Mouse (Mus musculus) left cerebral cortex, adult 11 months (tissue): ENCODE measurements around the gene Slit3.

Source experiments
- DNase-seq: peaks from one replicate; pipeline ENCODE4 v3.0.0; 2022; ENCODE audit warnings: low spot score

Slit3 gene

GRCm38 (mm10) chr11:35406522-35406921, 285.5 kb downstream of the Slit3 start:
- no peak for DNase-seq

DNA sequence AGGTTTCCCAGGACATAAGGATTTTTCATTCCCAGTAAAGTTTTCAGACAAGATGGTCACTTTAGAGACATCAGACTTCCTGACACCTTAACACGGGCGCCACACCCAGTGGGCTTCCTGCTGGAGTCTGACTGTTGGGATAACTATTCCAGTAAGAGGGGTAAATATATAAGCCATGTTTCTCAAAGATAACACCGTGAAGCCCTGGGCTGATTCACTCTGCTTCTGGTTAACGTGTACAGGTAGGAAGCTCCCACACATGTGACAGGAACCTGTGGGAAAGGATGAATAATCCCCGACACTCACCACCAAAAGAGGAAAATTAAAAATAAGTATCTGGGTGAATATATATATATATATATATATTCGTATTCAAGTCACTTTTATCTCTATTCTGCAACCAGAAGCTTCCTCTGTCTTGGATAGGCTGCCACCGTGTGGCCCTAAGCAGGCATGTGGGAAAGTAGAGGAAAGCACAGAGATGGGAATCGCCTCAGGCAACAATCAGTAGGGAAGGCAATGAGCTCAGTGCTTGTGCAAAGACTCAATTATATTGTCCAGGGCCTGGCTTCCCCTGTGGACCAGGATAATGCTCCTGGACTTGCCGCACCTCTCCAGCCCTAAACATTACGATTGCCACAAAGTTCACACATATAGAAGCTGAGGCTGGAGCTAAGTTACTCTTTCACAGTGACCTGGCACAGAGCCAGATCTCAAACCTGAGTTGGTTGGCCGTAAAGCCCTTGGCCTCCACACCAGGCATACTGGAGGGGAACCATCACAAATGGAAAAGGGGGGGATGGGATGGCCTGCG, 286.5 kb downstream of the Slit3 start:
- DNase-seq = peak; percentile 78

DNA sequence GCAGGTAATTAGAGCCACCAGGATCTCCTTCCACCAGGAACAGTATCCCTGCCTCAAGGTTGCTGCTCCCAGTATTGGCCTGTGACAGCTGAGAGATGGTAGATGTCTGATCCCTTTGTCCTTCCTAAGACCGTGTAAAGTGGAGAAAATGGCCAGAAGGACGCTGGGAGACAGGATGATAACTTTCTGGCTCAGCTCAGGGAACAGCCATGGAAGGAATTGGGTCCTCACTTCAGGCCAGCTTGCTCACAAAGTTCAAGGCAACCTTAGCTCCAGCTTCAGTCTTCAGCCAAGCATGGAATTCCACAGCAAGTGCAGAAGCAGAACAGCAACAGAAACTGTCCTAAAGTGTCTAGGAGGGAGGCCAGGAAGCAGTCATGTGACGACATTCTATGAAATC, 289.4 kb downstream of the Slit3 start:
- no peak for DNase-seq

GRCm38 (mm10) chr11:35415768-35416401, 294.9 kb downstream of the Slit3 start:
- no peak for DNase-seq

DNA sequence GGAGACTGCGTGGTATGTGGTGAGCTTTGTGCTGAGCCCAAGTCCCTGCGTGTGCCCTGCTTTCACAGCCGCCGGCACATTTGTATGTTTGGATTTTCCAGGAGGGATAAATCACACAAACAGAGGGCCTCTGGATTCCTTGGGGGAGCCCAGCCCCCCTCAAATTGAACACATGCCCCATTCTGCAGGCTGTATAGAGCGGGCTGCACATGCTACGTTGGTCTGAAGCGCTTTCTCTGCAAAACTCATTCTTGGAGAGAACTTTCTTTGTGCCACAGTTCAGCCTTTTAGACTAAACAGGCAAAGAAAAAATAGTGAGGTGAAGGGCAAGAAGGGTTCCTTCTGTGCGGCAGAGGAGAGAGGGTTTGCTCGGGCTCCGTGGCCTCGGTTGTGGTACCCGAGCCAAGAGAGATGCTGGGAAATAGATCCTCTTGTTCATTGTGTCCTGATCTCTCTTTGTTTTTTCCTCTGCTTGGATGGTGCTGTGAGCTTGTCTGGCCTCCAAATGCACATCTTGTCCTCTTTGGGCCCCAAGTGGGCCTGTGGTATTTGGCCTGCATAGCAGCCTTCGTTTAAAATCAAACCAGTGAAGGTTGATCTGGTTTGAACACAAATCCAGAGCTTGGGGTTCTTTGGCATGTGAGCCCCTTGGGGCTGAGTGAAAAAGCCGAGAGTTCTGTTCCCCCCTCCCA, 295.5 kb downstream of the Slit3 start:
- DNase-seq = no peak

GRCm38 (mm10) chr11:35417911-35418552, 297.0 kb downstream of the Slit3 start:
- DNase-seq = no peak

DNA sequence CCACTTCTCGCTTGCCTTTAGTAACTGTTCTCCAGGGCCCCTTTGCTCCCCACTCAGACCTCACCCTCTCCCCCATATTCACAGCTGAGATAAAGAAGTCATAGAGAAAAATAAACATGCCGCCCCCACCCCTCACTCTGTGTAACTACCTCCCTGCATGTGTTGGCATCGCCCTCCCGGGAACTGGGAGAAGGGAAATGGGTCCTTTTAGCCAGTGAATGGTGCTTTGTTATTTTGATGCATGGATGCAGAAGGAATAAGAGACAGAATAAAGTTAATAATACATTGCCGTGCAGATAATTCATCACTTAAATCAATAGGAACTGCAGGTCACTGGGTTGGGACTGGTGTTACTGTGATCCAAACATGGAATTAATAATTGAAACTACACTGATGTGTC, 298.0 kb downstream of the Slit3 start:
- DNase-seq = no peak

- DNase-seq = no peak
Observed at GRCm38 (mm10) chr11:35421728-35422127, 300.7 kb downstream of the Slit3 start.

DNA sequence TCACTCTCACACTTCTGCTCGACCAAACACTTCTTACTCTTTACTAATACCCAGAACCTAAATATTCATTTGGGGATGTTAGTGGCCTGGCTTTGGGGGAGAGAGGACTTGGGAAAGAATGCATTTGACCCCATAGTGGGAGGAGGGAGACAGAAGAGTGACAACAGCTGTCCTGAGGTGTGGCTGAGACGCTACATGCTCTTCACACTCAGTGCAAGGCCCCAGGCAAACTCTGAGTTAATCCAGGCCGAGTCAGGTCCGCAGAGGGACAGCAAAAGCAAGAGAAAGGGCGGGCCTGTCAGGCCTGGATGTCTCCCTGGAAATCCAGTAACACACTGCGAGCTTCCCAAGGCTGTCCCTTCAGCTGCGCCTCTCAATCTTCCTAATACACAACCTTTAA, 307.0 kb downstream of the Slit3 start:
- no peak for DNase-seq

GRCm38 (mm10) chr11:35431130-35431529, 310.1 kb downstream of the Slit3 start:
- no peak for DNase-seq

DNA sequence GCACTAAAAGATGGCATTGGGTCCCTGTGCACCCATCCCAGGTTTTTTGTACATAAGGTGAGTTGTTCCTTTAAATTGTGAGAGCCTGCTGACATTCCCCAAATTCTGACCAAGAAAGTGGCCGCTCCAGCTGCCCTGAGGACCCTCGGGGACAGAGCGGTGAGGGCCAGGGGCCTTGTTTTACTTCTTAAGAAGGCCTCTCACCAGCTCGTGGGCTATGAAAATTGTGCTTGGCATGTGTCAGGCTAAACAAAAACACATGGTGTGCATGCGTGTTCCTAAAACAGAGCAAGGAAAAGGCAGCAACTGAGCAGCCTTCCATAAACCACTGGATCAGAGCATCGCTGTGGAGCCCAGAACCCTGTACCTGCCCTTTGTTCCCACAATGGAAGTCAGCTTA, 316.5 kb downstream of the Slit3 start:
- no peak for DNase-seq

DNA sequence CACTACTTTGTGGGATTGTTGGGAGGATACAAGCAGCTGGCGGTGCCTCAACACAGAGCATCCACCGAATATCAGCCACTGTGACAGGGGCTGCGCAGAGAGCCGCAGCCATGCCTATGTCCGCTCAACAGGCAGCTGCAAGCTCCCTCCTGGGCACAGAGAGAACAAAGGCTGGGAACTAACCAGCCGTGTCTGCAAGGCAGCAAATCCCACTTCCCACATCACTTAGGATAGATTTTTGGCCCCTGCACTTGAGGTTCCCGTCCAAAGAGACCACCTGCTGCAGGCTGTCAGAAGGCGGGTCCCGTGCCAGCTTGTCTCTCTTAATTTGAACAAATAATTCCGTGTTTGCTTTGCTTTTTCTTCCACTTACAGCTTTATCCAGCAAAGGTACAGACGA, 319.2 kb downstream of the Slit3 start:
- DNase-seq = no peak

DNA sequence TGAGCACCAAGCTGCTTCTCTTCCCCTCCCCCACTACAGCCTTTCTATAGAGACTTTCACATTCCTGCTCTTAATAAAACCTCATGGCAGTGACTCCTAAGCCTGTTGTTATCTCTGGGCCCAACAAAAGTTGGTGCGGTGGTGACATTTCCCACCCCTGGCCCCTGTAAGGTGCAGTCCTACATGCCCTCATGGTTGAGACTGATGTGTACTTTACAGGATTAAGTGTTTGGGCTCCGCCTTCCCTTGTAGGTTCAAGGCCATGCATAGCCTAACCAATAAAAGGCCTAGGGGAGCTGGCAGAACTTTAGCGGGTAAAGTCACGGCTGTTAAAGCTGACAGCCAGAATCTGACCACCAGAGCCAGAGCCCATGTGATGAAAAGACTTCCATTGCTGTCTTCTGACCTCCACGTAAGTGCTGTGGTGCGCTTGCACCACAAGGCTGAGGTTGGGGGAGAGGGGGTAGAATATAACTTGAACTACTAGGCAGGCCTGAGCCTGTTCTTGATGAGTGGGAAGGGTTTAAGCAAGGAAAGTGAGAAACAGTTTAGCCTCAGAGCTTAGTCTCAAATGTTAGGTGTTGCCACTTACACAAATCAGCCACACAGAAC, 323.6 kb downstream of the Slit3 start:
- no peak for DNase-seq

DNA sequence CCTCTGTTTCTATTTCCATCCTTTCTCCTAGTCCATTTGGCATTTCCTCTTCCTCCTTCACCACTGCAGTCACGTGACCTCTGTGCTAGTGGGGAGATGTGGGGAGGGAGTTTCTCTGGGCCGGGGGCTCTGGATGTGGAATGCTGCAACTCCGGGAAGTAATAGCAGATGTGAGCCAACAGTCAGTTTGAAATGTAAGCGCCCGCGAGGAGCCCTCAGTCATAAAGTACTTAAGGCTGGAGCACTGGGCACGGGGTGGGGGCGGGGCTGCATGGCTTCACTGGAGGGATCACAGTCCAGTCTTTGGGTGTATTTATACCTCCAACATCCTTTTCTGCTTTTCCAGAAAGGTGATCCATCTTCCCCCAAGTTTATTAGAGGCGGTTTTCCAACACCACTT, 326.9 kb downstream of the Slit3 start:
- no peak for DNase-seq

DNA sequence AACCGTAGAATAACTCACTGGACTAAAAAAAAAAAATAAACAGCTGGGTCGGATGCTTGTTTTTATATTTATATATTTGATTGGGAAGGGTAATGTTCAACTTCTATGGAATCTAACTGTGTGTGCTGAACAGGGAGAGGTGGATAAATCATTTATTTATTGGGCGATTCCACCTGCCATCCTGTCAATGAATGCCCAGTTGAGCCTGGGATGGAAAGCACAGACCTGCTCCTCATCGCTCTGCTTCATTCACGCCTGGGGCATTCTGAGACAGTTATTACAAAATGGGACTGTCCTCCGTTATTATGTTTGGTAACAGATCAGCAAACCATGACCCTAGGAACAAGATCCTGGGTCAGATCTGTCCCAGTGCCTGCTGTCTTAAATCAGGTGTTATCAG, 328.2 kb downstream of the Slit3 start:
- DNase-seq = no peak

DNA sequence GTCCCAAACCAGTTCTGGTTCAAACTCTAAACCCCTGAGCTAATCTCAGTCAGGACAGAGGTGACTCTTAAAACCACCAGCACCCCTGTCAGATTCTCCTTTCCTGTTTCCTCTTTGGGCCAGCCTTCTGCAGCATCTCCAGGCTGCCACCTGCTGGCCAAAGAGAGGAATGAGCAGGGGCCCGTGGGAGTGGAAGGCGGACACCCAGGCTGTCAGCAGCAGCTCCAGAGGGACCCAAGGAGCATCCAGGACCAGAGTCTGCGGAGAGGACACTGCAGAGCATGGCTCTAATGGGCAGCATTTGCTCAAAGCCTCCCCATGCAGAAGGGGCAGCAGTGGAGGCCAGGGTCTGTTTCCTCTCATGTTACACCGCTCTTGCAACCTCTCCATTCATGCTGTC, 330.6 kb downstream of the Slit3 start:
- peak; percentile 59 for DNase-seq

GRCm38 (mm10) chr11:35452413-35452812, 331.4 kb downstream of the Slit3 start:
- no peak for DNase-seq

GRCm38 (mm10) chr11:35454191-35454725, 333.2 kb downstream of the Slit3 start:
- DNase-seq = no peak

DNA sequence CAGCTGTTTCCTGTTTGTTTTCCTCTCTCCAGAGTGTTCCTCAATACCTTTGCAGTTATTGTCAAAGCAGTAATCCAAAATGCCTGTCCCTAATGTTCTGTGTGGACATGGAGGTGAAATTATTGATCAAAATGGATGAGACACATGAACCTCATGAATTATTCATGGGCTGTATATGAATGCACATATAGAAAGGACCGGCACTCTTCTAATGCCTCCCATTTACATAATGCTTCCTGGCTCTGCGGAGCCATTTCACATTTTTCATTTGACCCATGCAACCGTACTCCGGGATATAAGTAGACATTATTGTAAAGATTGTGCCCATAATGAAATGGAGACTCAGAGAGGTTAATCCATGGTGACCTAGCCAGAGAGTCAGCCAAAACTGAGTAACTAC, 333.8 kb downstream of the Slit3 start:
- no peak for DNase-seq

DNA sequence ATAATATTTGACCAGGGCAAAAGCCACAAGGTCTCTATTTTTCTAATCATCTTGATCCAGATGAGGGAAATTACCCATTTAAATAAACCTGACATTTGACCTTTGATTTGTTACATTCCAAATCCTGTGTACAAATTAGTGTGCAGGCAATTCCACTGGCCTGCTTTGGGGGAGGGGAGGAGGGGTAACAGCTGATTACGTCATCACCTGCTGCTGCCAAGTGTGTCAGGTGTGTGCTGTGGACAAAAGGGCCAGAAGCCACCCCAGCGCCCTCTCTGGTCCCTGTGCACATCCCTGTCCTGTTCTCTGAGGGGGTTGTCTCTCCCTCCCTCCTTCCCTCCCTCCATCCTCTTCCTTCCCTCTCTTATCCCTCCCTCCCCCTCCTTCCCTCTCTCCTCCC, 337.0 kb downstream of the Slit3 start:
- no peak for DNase-seq

DNA sequence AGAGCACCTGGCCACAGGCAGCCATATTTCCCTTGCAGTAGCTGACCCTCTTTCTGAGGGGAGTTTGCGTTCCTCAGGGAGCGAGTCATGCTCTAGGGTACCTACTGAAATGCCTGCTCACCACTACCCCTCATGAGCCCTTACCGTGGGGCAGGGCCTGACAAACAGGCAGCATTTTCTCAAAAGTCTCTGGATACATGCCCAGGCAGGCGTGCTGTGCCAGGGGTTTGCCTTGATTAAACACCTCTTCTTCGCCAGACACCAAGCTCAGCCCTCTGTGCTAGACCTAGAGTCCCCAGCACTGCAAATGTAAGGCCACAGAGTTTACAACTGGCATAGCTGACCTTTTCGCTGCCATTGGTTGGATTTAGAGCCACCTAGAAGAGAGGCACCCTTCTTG, 345.7 kb downstream of the Slit3 start:
- DNase-seq = no peak

GRCm38 (mm10) chr11:35468847-35469246, 347.8 kb downstream of the Slit3 start:
- DNase-seq = no peak
